ENCODE assay signal across 8 mouse cellular contexts in genomic region chr2:163602101-163602971, GRCm38 (mm10). TPM values are rescaled to one million over a fixed set of nuclear protein-coding genes. Genes with fewer than 3 reads are reported as not detected.
DNase-seq lines count a peak whose midpoint lies in the region; ATAC-seq and TF ChIP-seq lines count a peak whose summit lies in the region.

Ttpal (plus strand) TSS chr2:163602314.

- peak within 1 kb of the TSS; percentile 66 for H3K9ac ChIP-seq in CH12.LX (ENCODE audit: insufficient read depth, low read depth)
- peak within 1 kb of the TSS; percentile 91 for H3K9ac ChIP-seq in forebrain, embryonic 13.5 days
- H3K9ac ChIP-seq in liver, postnatal 0 days (replicated peaks): peak within 1 kb of the TSS; percentile 93
- peak within 1 kb of the TSS; percentile 81 for H3K9ac ChIP-seq in neural tube, embryonic 14.5 days (replicated peaks; ENCODE audit: low read depth, low read length)

- TF ChIP-seq CTCF in CH12.LX (conservative IDR thresholded peaks at IDR 0.05 in 1 of 2, IDR thresholded peaks at IDR 0.05 in 1 of 2; ENCODE audit: low read depth in 2 of 2, low read length in 2 of 2): peak in 1 of 2 experiments; percentile 74; a peak in 2 of 4 replicates
- peak; percentile 79 for TF ChIP-seq CTCF in liver, postnatal 0 days (IDR thresholded peaks at IDR 0.05; ENCODE audit: low read depth)

- peaks cover 32% of the 10 kb centered on the region for H3K79me2 ChIP-seq in CH12.LX (replicated peaks; ENCODE audit: control insufficient read depth, extremely low read depth, insufficient read depth, poor library complexity, severe bottlenecking)

- H3K27me3 ChIP-seq in CH12.LX (replicated peaks): no peaks in the 10 kb centered on the region
- no peaks in the 10 kb centered on the region for H3K27me3 ChIP-seq in forebrain, embryonic 13.5 days
- H3K27me3 ChIP-seq in liver, postnatal 0 days (ENCODE audit: insufficient read depth, low read length): no peaks in the 10 kb centered on the region
- H3K27me3 ChIP-seq in neural tube, embryonic 14.5 days (ENCODE audit: control insufficient read depth, insufficient read depth, low read length): no peaks in the 10 kb centered on the region

- peak within 1 kb of the TSS; percentile 52 to 73 (median 70) for H3K4me3 ChIP-seq in CH12.LX (replicated peaks in 1 of 3; ENCODE audit: low read depth in 2 of 3, low read length in 2 of 3, poor library complexity in 1 of 3)
- peak within 1 kb of the TSS; percentile 71 for H3K4me3 ChIP-seq in forebrain, embryonic 13.5 days
- H3K4me3 ChIP-seq in liver, postnatal 0 days (ENCODE audit: low read depth, low read length): peak within 1 kb of the TSS; percentile 94
- H3K4me3 ChIP-seq in neural tube, embryonic 14.5 days (ENCODE audit: low read depth, low read length): peak within 1 kb of the TSS; percentile 72

- H3K27ac ChIP-seq in CH12.LX (ENCODE audit: insufficient read depth, low read depth): peak within 1 kb of the TSS; percentile 93
- H3K27ac ChIP-seq in forebrain, embryonic 13.5 days: peak within 1 kb of the TSS; percentile 87
- H3K27ac ChIP-seq in liver, postnatal 0 days (ENCODE audit: low read depth): peak within 1 kb of the TSS; percentile 94
- H3K27ac ChIP-seq in neural tube, embryonic 14.5 days (ENCODE audit: low read depth, low read length): peak within 1 kb of the TSS; percentile 88

- peaks cover 12 to 66% of the 10 kb centered on the region in 2 experiments for H3K4me1 ChIP-seq in CH12.LX (ENCODE audit: control insufficient read depth in 1 of 2, insufficient read depth in 2 of 2)
- peaks cover 13% of the 10 kb centered on the region for H3K4me1 ChIP-seq in forebrain, embryonic 13.5 days
- H3K4me1 ChIP-seq in liver, postnatal 0 days (ENCODE audit: insufficient read depth): peaks cover 22% of the 10 kb centered on the region
- peaks cover 9% of the 10 kb centered on the region; the same call in 1 of the 2 replicates for H3K4me1 ChIP-seq in neural tube, embryonic 14.5 days (ENCODE audit: control insufficient read depth, insufficient read depth, low read length)

- ATAC-seq in forebrain, embryonic 13.5 days: peak; percentile 96
- peak; percentile 87 for ATAC-seq in liver, postnatal 0 days
- ATAC-seq in neural tube, embryonic 14.5 days (ENCODE audit: low read depth): peak; percentile 96

- no peaks in the 10 kb centered on the region for H3K9me3 ChIP-seq in CH12.LX (replicated peaks; ENCODE audit: low read length)
- no peaks in the 10 kb centered on the region for H3K9me3 ChIP-seq in forebrain, embryonic 13.5 days (replicated peaks)
- no peaks in the 10 kb centered on the region for H3K9me3 ChIP-seq in liver, postnatal 0 days (ENCODE audit: low read length)
- no peaks in the 10 kb centered on the region for H3K9me3 ChIP-seq in neural tube, embryonic 14.5 days (ENCODE audit: control insufficient read depth, low read length)

- TF ChIP-seq POLR2A in CH12.LX (IDR thresholded peaks at IDR 0.05; ENCODE audit: low read depth, low read length): peak; percentile 80

- TF ChIP-seq EP300 in CH12.LX (IDR thresholded peaks at IDR 0.05; ENCODE audit: low read length): peak; percentile 73
- peak; percentile 29; the same call in 1 of the 2 replicates for TF ChIP-seq EP300 in liver, postnatal 0 days (IDR thresholded peaks at IDR 0.05; ENCODE audit: low read depth)

- DNase-seq in CH12.LX (ENCODE audit: extremely low read depth): peak; percentile 95
- DNase-seq in c-Kit-positive CD71-positive TER-119-negative erythroid progenitor cells, embryonic 14.5 days (ENCODE audit: low read depth): peak; percentile 75
- DNase-seq in heart, postnatal 10 days: peak; percentile 90 to 92
- DNase-seq in large intestine, adult 2 months (ENCODE audit: low read depth, low spot score): no peak
- peak; percentile 93 for DNase-seq in liver, postnatal 0 days
- DNase-seq in testis, postnatal 10 days (ENCODE audit: low spot score): peak; percentile 90

- intact Hi-C loops in heart, postnatal 10 days (cut with DNase I): loop anchor here (1.0 to 10.0 kb wide), 4 partner anchors 117 to 235 kb away; partner anchors contain the start of gene Ccn5

- peak within 1 kb of the TSS; percentile 78 for H3K4me2 ChIP-seq in CH12.LX (ENCODE audit: insufficient read depth, low read depth, poor library complexity, severe bottlenecking)
- H3K4me2 ChIP-seq in forebrain, embryonic 13.5 days: peak within 1 kb of the TSS; percentile 98
- H3K4me2 ChIP-seq in liver, postnatal 0 days (ENCODE audit: low read depth, low read length): peak within 1 kb of the TSS; percentile 97
- peak within 1 kb of the TSS; percentile 92 for H3K4me2 ChIP-seq in neural tube, embryonic 14.5 days (ENCODE audit: low read depth, low read length)

- peaks cover 4 to 24% of the 10 kb centered on the region in 2 experiments for H3K36me3 ChIP-seq in CH12.LX (replicated peaks in 1 of 2; ENCODE audit: control insufficient read depth in 1 of 2, insufficient read depth in 1 of 2, low read length in 1 of 2)
- H3K36me3 ChIP-seq in forebrain, embryonic 13.5 days (ENCODE audit: poor library complexity, severe bottlenecking): 0 out of 2 replicates have a peak, but pooled peaks cover 2% of the 10 kb centered on the region
- H3K36me3 ChIP-seq in liver, postnatal 0 days (replicated peaks; ENCODE audit: insufficient read depth, low read length): no peaks in the 10 kb centered on the region; the same call in 1 of the 2 replicates
- H3K36me3 ChIP-seq in neural tube, embryonic 14.5 days (ENCODE audit: control insufficient read depth, insufficient read depth, low read length): no peaks in the 10 kb centered on the region

- peak; percentile 57 for TF ChIP-seq RAD21 in CH12.LX (IDR thresholded peaks at IDR 0.05; ENCODE audit: low read depth, low read length)

- dilution Hi-C loops in CH12.LX (cut with MboI; ENCODE audit: extremely low pct_ligation_motif_present, extremely low pct_unique_long_range_greater_than_20kb, low sequenced_read_pairs): no loop called here

- in situ Hi-C loops in CH12.LX (cut with MboI; ENCODE audit: low pct_ligation_motif_present, low pct_unique_long_range_greater_than_20kb, low sequenced_read_pairs): no loop called here

- WGBS in forebrain, embryonic 13.5 days: under 1% methylated on average over 57 of the region's 57 CpGs
- WGBS in large intestine, adult 2 months: under 1% methylated on average over 57 of the region's 57 CpGs
- under 1% methylated on average over 57 of the region's 57 CpGs for WGBS in liver, postnatal 0 days (ENCODE audit: insufficient replicate concordance)
- 3% methylated on average over 57 of the region's 57 CpGs for WGBS in neural tube, embryonic 14.5 days

TF ChIP-seq in CH12.LX, 34 proteins besides CTCF, POLR2A, EP300 and RAD21 (continues in another document):
- TF ChIP-seq MYC (IDR thresholded peaks at IDR 0.05; ENCODE audit: low read depth, low read length) (peak; percentile 63; the same call in 1 of the 2 replicates), NELFE (IDR thresholded peaks at IDR 0.05; ENCODE audit: low read depth, low read length) (peak; percentile 80), ELF1 (IDR thresholded peaks at IDR 0.05; ENCODE audit: low read depth, low read length) (peak; percentile 82), POLR2AphosphoS2 (IDR thresholded peaks at IDR 0.05; ENCODE audit: low read depth, low read length) (0 out of 2 replicates have a peak, but pooled peaks have one; percentile 41), SMC3 (IDR thresholded peaks at IDR 0.05; ENCODE audit: low read depth, low read length) (peak; percentile 71), CHD2 (IDR thresholded peaks at IDR 0.05; ENCODE audit: low read length) (peak; percentile 59; the same call in 1 of the 2 replicates), USF1 (IDR thresholded peaks at IDR 0.05; ENCODE audit: low read depth, low read length) (no peak), UBTF (IDR thresholded peaks at IDR 0.05; ENCODE audit: low read depth, low read length) (no peak), PAX5 (IDR thresholded peaks at IDR 0.05; ENCODE audit: low read length) (no peak), IRF4 (IDR thresholded peaks at IDR 0.05; ENCODE audit: low read depth, low read length) (peak; percentile 59), KAT2A (IDR thresholded peaks at IDR 0.05; ENCODE audit: insufficient replicate concordance, low read length) (peak; percentile 61; the same call in 1 of the 2 replicates), ZNF384 (IDR thresholded peaks at IDR 0.05; ENCODE audit: low read depth, low read length) (peak; percentile 60; the same call in 1 of the 2 replicates), E2F4 (IDR thresholded peaks at IDR 0.05; ENCODE audit: insufficient replicate concordance, low read depth, low read length) (no peak), ZC3H11A (IDR thresholded peaks at IDR 0.05; ENCODE audit: low read depth, low read length) (no peak), ETS1 (conservative IDR thresholded peaks at IDR 0.05; ENCODE audit: low read depth, low read length) (peak; percentile 94), SIN3A (IDR thresholded peaks at IDR 0.05; ENCODE audit: low read length) (peak; percentile 74), MAX (IDR thresholded peaks at IDR 0.05; ENCODE audit: low read length) (peak; percentile 73), MAFK (IDR thresholded peaks at IDR 0.05; ENCODE audit: insufficient replicate concordance, low read length) (0 out of 2 replicates have a peak, but pooled peaks have one; percentile 40), GABPA (IDR thresholded peaks at IDR 0.05; ENCODE audit: insufficient replicate concordance, low read depth, low read length) (no peak), USF2 (conservative IDR thresholded peaks at IDR 0.05; ENCODE audit: low read depth, low read length) (no peak), ZKSCAN1 (IDR thresholded peaks at IDR 0.05; ENCODE audit: borderline replicate concordance, low read depth, low read length) (no peak), MEF2A (IDR thresholded peaks at IDR 0.05; ENCODE audit: borderline replicate concordance, low read depth, low read length) (peak; percentile 73), ZMIZ1 (IDR thresholded peaks at IDR 0.05; ENCODE audit: low read depth, low read length) (peak; percentile 89), HCFC1 (IDR thresholded peaks at IDR 0.05; ENCODE audit: low read depth, low read length) (peak; percentile 67), CHD1 (IDR thresholded peaks at IDR 0.05; ENCODE audit: low read depth, low read length) (no peak; the same call in none of the 2 replicates), JUN (IDR thresholded peaks at IDR 0.05; ENCODE audit: insufficient read depth, low read depth, low read length) (no peak)

RNA-seq across cellular contexts. Expression of gene Ttpal, which starts in this region (rescaled TPM):
- total RNA-seq in CH12.LX (2012; rRNA removed) (25.7 and 26.2 TPM in 2 replicates), CH12.LX (2014; rRNA removed) (32.5 and 38.9 TPM in 2 replicates)
- polyA plus RNA-seq in CH12.LX (2012; ENCODE audit: insufficient read length, low read depth): 17.3 and 21.9 TPM in 2 replicates
- 39.3 and 44.9 TPM in 2 replicates for polyA plus RNA-seq in forebrain, embryonic 13.5 days (2015; fragmentation: Nextera tagmentation; extraction: Ambion mirVana)
- 10 to 100 TPM; 13.6 to 14.2 TPM for total RNA-seq in heart, postnatal 10 days (2021)
- polyA plus RNA-seq in large intestine, adult 2 months (2012; rRNA removed): 11.0 and 20.0 TPM in 2 replicates
- 6.7 and 9.5 TPM in 2 replicates for polyA plus RNA-seq in liver, postnatal 0 days (2015; fragmentation: Nextera tagmentation; extraction: Ambion mirVana)
- 45.5 and 57.1 TPM in 2 replicates for polyA plus RNA-seq in neural tube, embryonic 14.5 days (2014; fragmentation: Nextera tagmentation; extraction: Ambion mirVana)
